Mouse (Mus musculus) E14TG2a.4 (cell line): Measurements from ENCODE around the gene Saysd1.

Source experiments
- CTCF ChIP-seq: conservative IDR thresholded peaks from 2 replicates; pipeline ENCODE4 v1.5.1; 2014; ENCODE audit warnings: low read length
- POU5F1 ChIP-seq: IDR thresholded peaks from 2 replicates; pipeline ENCODE4 v1.6.1; 2014; ENCODE audit warnings: low read length, borderline replicate concordance

DNA sequence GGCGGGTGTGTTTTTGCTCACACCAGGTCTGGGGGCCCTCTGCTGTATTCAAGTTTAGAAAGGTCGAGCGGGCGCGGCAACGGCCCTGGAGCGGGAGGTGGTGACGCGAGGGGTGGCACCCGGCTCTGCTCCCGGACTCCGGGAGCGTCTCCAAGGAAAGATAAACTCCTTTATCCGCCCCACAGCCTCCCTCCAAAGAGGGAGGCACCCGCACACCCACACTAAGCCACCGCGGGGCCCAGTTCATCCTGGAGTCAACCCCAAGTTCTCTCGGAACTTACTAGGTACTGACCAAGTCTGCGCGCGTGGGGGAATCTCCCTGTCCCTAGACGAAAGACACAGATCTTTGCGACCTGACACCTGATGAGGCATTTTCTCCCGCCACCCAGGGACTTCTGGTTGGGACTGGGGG, 42.4 kb upstream of the Saysd1 start:
- no peak for TF ChIP-seq POU5F1
- TF ChIP-seq CTCF: no peak
